Mouse (Mus musculus) CH12.LX (cell line): ENCODE results near the gene Gm17949. TPM values are rescaled to one million over a fixed set of nuclear protein-coding genes. Genes with fewer than 3 reads are reported as not detected.

Experiments used
- DNase-seq: peaks from one replicate; pipeline ENCODE4 v3.0.0-alpha.2; 2013; ENCODE audit errors: extremely low read depth
- H3K27ac ChIP-seq: 2 replicates; pipeline ENCODE4 v1.5.1; 2012; ENCODE audit warnings: low read depth, mild to moderate bottlenecking, control low read depth, moderate library complexity; ENCODE audit not compliant: insufficient read depth
- H3K27me3 ChIP-seq: replicated peaks from 2 replicates; pipeline ENCODE3; 2012; ENCODE audit warnings: inconsistent platforms
- H3K36me3 ChIP-seq, 2 experiments: replicated peaks in 1 of 2; 2 replicates each; pipeline versions ENCODE3 to v1.6.1; 2012; ENCODE audit warnings: inconsistent platforms in 1 of 2, low read length in 1 of 2, mild to moderate bottlenecking in 1 of 2, mixed read lengths in 1 of 2, moderate library complexity in 1 of 2; ENCODE audit not compliant: control insufficient read depth in 1 of 2, insufficient read depth in 1 of 2
- H3K4me1 ChIP-seq, 2 experiments: 2 replicates each; pipeline ENCODE4 v1.6.1; 2012; ENCODE audit warnings: inconsistent platforms in 1 of 2, moderate library complexity in 1 of 2; ENCODE audit not compliant: insufficient read depth in 2 of 2, control insufficient read depth in 1 of 2
- H3K4me2 ChIP-seq: 2 replicates; pipeline ENCODE4 v1.6.1; 2012; ENCODE audit warnings: low read depth, mild to moderate bottlenecking, control low read depth; ENCODE audit not compliant: poor library complexity, insufficient read depth, severe bottlenecking
- H3K4me3 ChIP-seq, 3 experiments: fragments of 150-350 bp in 1 of 3; sonication (generic) in 1 of 3; replicated peaks in 1 of 3; 2 replicates each; pipeline versions ENCODE3 to v1.5.1; 2011 to 2012; ENCODE audit warnings: low read depth in 2 of 3, low read length in 2 of 3, mild to moderate bottlenecking in 2 of 3, moderate library complexity in 2 of 3, control low read depth in 1 of 3, improper control_type of control experiment in 1 of 3, inconsistent platforms in 1 of 3, mixed read lengths in 1 of 3; ENCODE audit not compliant: poor library complexity in 1 of 3
- H3K79me2 ChIP-seq: replicated peaks from 2 replicates; pipeline ENCODE4 v1.6.1; 2012; ENCODE audit warnings: mild to moderate bottlenecking, moderate library complexity; ENCODE audit not compliant: control insufficient read depth, poor library complexity, insufficient read depth, severe bottlenecking; ENCODE audit errors: extremely low read depth
- H3K9ac ChIP-seq: 2 replicates; pipeline ENCODE4 v1.6.1; 2012; ENCODE audit warnings: low read depth, mild to moderate bottlenecking, control low read depth, moderate library complexity; ENCODE audit not compliant: insufficient read depth
- H3K9me3 ChIP-seq: replicated peaks from 2 replicates; pipeline ENCODE3; 2012; ENCODE audit warnings: low read length, inconsistent platforms, mixed read lengths
- CHD1 ChIP-seq: IDR thresholded peaks from 2 replicates; pipeline ENCODE4 v1.6.1; 2012; ENCODE audit warnings: low read depth, low read length, improper control_type of control experiment, inconsistent platforms
- CHD2 ChIP-seq: IDR thresholded peaks from 2 replicates; pipeline ENCODE4 v1.6.1; 2011; ENCODE audit warnings: low read length, improper control_type of control experiment
- CTCF ChIP-seq, 2 experiments: IDR thresholded peaks in 1 of 2; conservative IDR thresholded peaks in 1 of 2; 2 replicates each; pipeline ENCODE4 v1.5.1; 2011 to 2012; ENCODE audit warnings: low read depth in 2 of 2, low read length in 2 of 2, improper control_type of control experiment in 1 of 2, inconsistent platforms in 1 of 2, mild to moderate bottlenecking in 1 of 2, moderate library complexity in 1 of 2
- E2F4 ChIP-seq: IDR thresholded peaks from 2 replicates; pipeline ENCODE4 v1.6.1; 2011; ENCODE audit warnings: low read depth, low read length, improper control_type of control experiment; ENCODE audit not compliant: insufficient replicate concordance
- ELF1 ChIP-seq: IDR thresholded peaks from 2 replicates; pipeline ENCODE4 v1.6.1; 2014; ENCODE audit warnings: low read depth, mild to moderate bottlenecking, inconsistent platforms, low read length, improper control_type of control experiment
- EP300 ChIP-seq: IDR thresholded peaks from 2 replicates; pipeline ENCODE4 v1.6.1; 2011; ENCODE audit warnings: low read length, improper control_type of control experiment
- ETS1 ChIP-seq: conservative IDR thresholded peaks from 2 replicates; pipeline ENCODE4 v1.6.1; 2012; ENCODE audit warnings: low read depth, mild to moderate bottlenecking, inconsistent platforms, low read length, improper control_type of control experiment, moderate library complexity
- HCFC1 ChIP-seq: IDR thresholded peaks from 2 replicates; pipeline ENCODE4 v1.6.1; 2012; ENCODE audit warnings: low read depth, mild to moderate bottlenecking, inconsistent platforms, low read length, improper control_type of control experiment
- IRF4 ChIP-seq: IDR thresholded peaks from 2 replicates; pipeline ENCODE4 v1.6.1; 2014; ENCODE audit warnings: low read depth, mild to moderate bottlenecking, inconsistent platforms, low read length, improper control_type of control experiment
- JUN ChIP-seq: IDR thresholded peaks from 2 replicates; pipeline ENCODE4 v1.6.1; 2011; ENCODE audit warnings: low read depth, mild to moderate bottlenecking, low read length, improper control_type of control experiment, moderate library complexity; ENCODE audit not compliant: insufficient read depth
- JUND ChIP-seq: conservative IDR thresholded peaks from 2 replicates; pipeline ENCODE4 v1.6.1; 2011; ENCODE audit warnings: low read depth, low read length, improper control_type of control experiment
- KAT2A ChIP-seq: IDR thresholded peaks from 2 replicates; pipeline ENCODE4 v1.6.1; 2012; ENCODE audit warnings: low read length, improper control_type of control experiment, inconsistent platforms; ENCODE audit not compliant: insufficient replicate concordance
- MAFK ChIP-seq: IDR thresholded peaks from 2 replicates; pipeline ENCODE4 v1.6.1; 2011; ENCODE audit warnings: low read length, improper control_type of control experiment; ENCODE audit not compliant: insufficient replicate concordance
- MAX ChIP-seq: IDR thresholded peaks from 2 replicates; pipeline ENCODE4 v1.6.1; 2011; ENCODE audit warnings: low read length, improper control_type of control experiment
- MEF2A ChIP-seq: IDR thresholded peaks from 2 replicates; pipeline ENCODE4 v1.6.1; 2014; ENCODE audit warnings: low read depth, mild to moderate bottlenecking, inconsistent platforms, low read length, improper control_type of control experiment, borderline replicate concordance
- MXI1 ChIP-seq: IDR thresholded peaks from 2 replicates; pipeline ENCODE4 v1.6.1; 2011; ENCODE audit warnings: mild to moderate bottlenecking, low read depth, low read length, improper control_type of control experiment
- NELFE ChIP-seq: IDR thresholded peaks from 2 replicates; pipeline ENCODE4 v1.6.1; 2011; ENCODE audit warnings: low read depth, low read length, improper control_type of control experiment
- NRF1 ChIP-seq: IDR thresholded peaks from 2 replicates; pipeline ENCODE4 v1.6.1; 2014; ENCODE audit warnings: low read depth, mild to moderate bottlenecking, inconsistent platforms, low read length, improper control_type of control experiment, moderate library complexity
- PAX5 ChIP-seq: IDR thresholded peaks from 2 replicates; pipeline ENCODE4 v1.6.1; 2012; ENCODE audit warnings: low read length, inconsistent platforms, mixed read lengths
- POLR2A ChIP-seq: IDR thresholded peaks from 2 replicates; pipeline ENCODE4 v1.6.1; 2011; ENCODE audit warnings: low read depth, mild to moderate bottlenecking, improper control_type of control experiment, low read length
- POLR2AphosphoS2 ChIP-seq: IDR thresholded peaks from 2 replicates; pipeline ENCODE4 v1.6.1; 2011; ENCODE audit warnings: low read depth, low read length, improper control_type of control experiment
- RAD21 ChIP-seq: IDR thresholded peaks from 2 replicates; pipeline ENCODE4 v1.6.1; 2011; ENCODE audit warnings: low read depth, mild to moderate bottlenecking, low read length, improper control_type of control experiment, moderate library complexity
- RCOR1 ChIP-seq: conservative IDR thresholded peaks from 2 replicates; pipeline ENCODE4 v1.6.1; 2012; ENCODE audit warnings: low read depth, mild to moderate bottlenecking, inconsistent platforms, low read length, improper control_type of control experiment
- SMC3 ChIP-seq: IDR thresholded peaks from 2 replicates; pipeline ENCODE4 v1.6.1; 2011; ENCODE audit warnings: low read depth, low read length, improper control_type of control experiment
- TBP ChIP-seq: conservative IDR thresholded peaks from 2 replicates; pipeline ENCODE4 v1.6.1; 2011; ENCODE audit warnings: low read depth, low read length, improper control_type of control experiment
- TCF12 ChIP-seq: IDR thresholded peaks from 2 replicates; pipeline ENCODE4 v1.6.1; 2014; ENCODE audit warnings: low read depth, mild to moderate bottlenecking, inconsistent platforms, low read length, improper control_type of control experiment
- UBTF ChIP-seq: IDR thresholded peaks from 2 replicates; pipeline ENCODE4 v1.6.1; 2012; ENCODE audit warnings: low read depth, mild to moderate bottlenecking, inconsistent platforms, low read length, improper control_type of control experiment, moderate library complexity
- USF1 ChIP-seq: IDR thresholded peaks from 2 replicates; pipeline ENCODE4 v1.6.1; 2014; ENCODE audit warnings: low read depth, mild to moderate bottlenecking, inconsistent platforms, low read length, improper control_type of control experiment
- USF2 ChIP-seq: conservative IDR thresholded peaks from 2 replicates; pipeline ENCODE4 v1.6.1; 2011; ENCODE audit warnings: low read depth, low read length, improper control_type of control experiment
- ZKSCAN1 ChIP-seq: IDR thresholded peaks from 2 replicates; pipeline ENCODE4 v1.6.1; 2012; ENCODE audit warnings: low read depth, inconsistent platforms, low read length, improper control_type of control experiment, borderline replicate concordance
- ZMIZ1 ChIP-seq: IDR thresholded peaks from 2 replicates; pipeline ENCODE4 v1.6.1; 2012; ENCODE audit warnings: low read depth, mild to moderate bottlenecking, inconsistent platforms, low read length, improper control_type of control experiment
- dilution Hi-C: fragments of 300-500 bp; cut with MboI; formaldehyde crosslinking; loops from 2 replicates; pipeline ENCODE4 v1.14.3; 2020; ENCODE audit warnings: low sequenced_read_pairs; ENCODE audit not compliant: extremely low pct_unique_long_range_greater_than_20kb, extremely low pct_ligation_motif_present
- in situ Hi-C: fragments of 300-500 bp; cut with MboI; formaldehyde crosslinking; loops from 3 replicates; pipeline ENCODE4 v1.14.3; 2019; ENCODE audit warnings: low sequenced_read_pairs, low pct_ligation_motif_present, low pct_unique_long_range_greater_than_20kb, mixed read lengths
- polyA plus RNA-seq: library from polyadenylated mRNA; unstranded; fragments of >175 nt; gene quantifications from 2 replicates; pipeline ENCODE4 v1.2.1, GENCODE M21; 2012; ENCODE audit warnings: low read depth; ENCODE audit not compliant: insufficient read length
- total RNA-seq, 2 experiments: library from RNA; depleted of rRNA; stranded (reverse); fragments of 300-350 nt in 1 of 2; fragments of >200 nt in 1 of 2; gene quantifications; 2 replicates each; pipeline ENCODE4 v1.2.3; 2012 to 2014

Gene Gm17949
- total and polyA plus RNA-seq, 3 experiments, result not detected

- Histone ChIP-seq H3K79me2 (peaks cover 10% of the 10 kb centered on the region), H3K9ac (no peak overlapping the region), H3K27me3 (no peaks in the 10 kb centered on the region), H3K4me3 (no peak overlapping the region), H3K4me1 (peaks cover 8 to 45% of the 10 kb centered on the region in 2 experiments), H3K4me2 (no peak overlapping the region), H3K36me3 (peaks cover 50 to 84% of the 10 kb centered on the region in 2 experiments), H3K27ac (no peak overlapping the region), H3K9me3 (no peaks in the 10 kb centered on the region)
- DNase-seq, result no peak
- TF ChIP-seq USF1 (no peak), IRF4 (no peak), NELFE (no peak), JUN (no peak)
- dilution Hi-C loops, result no loop called here
- in situ Hi-C loops, result loop anchor here (10.0 kb wide), 2 partner anchors 208 to 338 kb away; no protein-coding TSS in a partner anchor
These were observed 14.8 kb upstream of the Gm17949 start for GRCm38 (mm10) chr17:56996506-56996905.

GRCm38 (mm10) chr17:56997029-56997667 is 14.1 kb upstream of the Gm17949 start, which contains the start of gene Alkbh7:
Alkbh7 (plus strand) TSS chr17:56997339.
- dilution Hi-C loops (no loop called here), in situ Hi-C loops (loop anchor here (10.0 kb wide), 2 partner anchors 208 to 338 kb away; no protein-coding TSS in a partner anchor)
- H3K4me1 ChIP-seq, result peaks cover 8 to 40% of the 10 kb centered on the region in 2 experiments
- peak within 1 kb of the TSS; percentile 42; the same call in 1 of the 2 replicates for H3K27ac ChIP-seq
- H3K9me3 ChIP-seq, result no peaks in the 10 kb centered on the region
- DNase-seq, result peak; percentile 100
- peaks cover 3% of the 10 kb centered on the region; the same call in 1 of the 2 replicates for H3K79me2 ChIP-seq
- peak within 1 kb of the TSS; percentile 72 for H3K4me2 ChIP-seq
- no peaks in the 10 kb centered on the region for H3K27me3 ChIP-seq
- H3K36me3 ChIP-seq, result peaks cover 53 to 85% of the 10 kb centered on the region in 2 experiments
- H3K4me3 ChIP-seq, result peak within 1 kb of the TSS; percentile 68 to 87 (median 76)
- H3K9ac ChIP-seq, result peak within 1 kb of the TSS; percentile 32
- no peak for TF ChIP-seq ETS1
- no peak for TF ChIP-seq MAFK
- no peak for TF ChIP-seq JUN
- TF ChIP-seq ZKSCAN1, result no peak
- no peak for TF ChIP-seq MEF2A
- peak; percentile 64; the same call in 1 of the 2 replicates for TF ChIP-seq POLR2A
- TF ChIP-seq CHD1, result no peak
- TF ChIP-seq ELF1, result peak; percentile 59; the same call in 1 of the 2 replicates
- peak; percentile 55; the same call in 1 of the 2 replicates for TF ChIP-seq TCF12
- no peak; the same call in 1 of the 2 replicates for TF ChIP-seq HCFC1
- TF ChIP-seq ZMIZ1, result peak; percentile 61
- 0 out of 2 replicates have a peak, but pooled peaks have one; percentile 21 for TF ChIP-seq TBP
- TF ChIP-seq NRF1, result peak; percentile 48
- no peak for TF ChIP-seq E2F4
- TF ChIP-seq CTCF (conservative IDR thresholded peaks at IDR 0.05 in 1 of 2, IDR thresholded peaks at IDR 0.05 in 1 of 2; ENCODE audit: low read depth in 2 of 2, low read length in 2 of 2), result peak; percentile 59 to 94
- TF ChIP-seq JUND, result no peak
- peak; percentile 86 for TF ChIP-seq MXI1
- peak; percentile 98 for TF ChIP-seq USF1
- TF ChIP-seq MAX, result peak; percentile 99
- peak; percentile 90 for TF ChIP-seq CHD2
- peak; percentile 98 for TF ChIP-seq USF2
- TF ChIP-seq UBTF, result no peak
- TF ChIP-seq KAT2A, result no peak
- peak; percentile 98 for TF ChIP-seq RAD21
- peak; percentile 87 for TF ChIP-seq SMC3
- TF ChIP-seq NELFE, result peak; percentile 51; the same call in 1 of the 2 replicates
- TF ChIP-seq RCOR1, result no peak
- no peak for TF ChIP-seq PAX5
- TF ChIP-seq POLR2AphosphoS2, result peak; percentile 98
- no peak for TF ChIP-seq EP300
- 0 out of 2 replicates have a peak, but pooled peaks have one; percentile 5 for TF ChIP-seq IRF4
